Mouse (Mus musculus) liver, embryonic 14.5 days (tissue): ENCODE results near the gene Fam57b. TPM values are rescaled to one million over a fixed set of nuclear protein-coding genes. Genes with fewer than 3 reads are reported as not detected.
A peak's percentile ranks its signal among the peaks of the same experiment; 100 is the strongest.

Experiments
- ATAC-seq: fragments of 200-750 bp; cut with Nextera tagmentation; 2 replicates; pipeline ENCODE4 v1.8.0; 2017; ENCODE audit warnings: moderate number of reproducible peaks, mild to moderate bottlenecking, moderate library complexity; ENCODE audit not compliant: insufficient read depth
- DNase-seq, 3 experiments: peaks; one replicate each; pipeline ENCODE4 v3.0.0-alpha.2; 2012 to 2013; ENCODE audit warnings: low read depth in 3 of 3, low spot score in 3 of 3
- H3K27ac ChIP-seq: fragments of 300-500 bp; sonication (generic); 2 replicates; pipeline ENCODE4 v1.5.1; 2014; ENCODE audit warnings: moderate library complexity, mild to moderate bottlenecking, control low read depth, inconsistent platforms
- H3K27me3 ChIP-seq: fragments of 300-500 bp; sonication (generic); 2 replicates; pipeline ENCODE4 v1.6.1; 2014; ENCODE audit warnings: mild to moderate bottlenecking, low read length, moderate library complexity; ENCODE audit not compliant: control insufficient read depth, insufficient read depth
- H3K36me3 ChIP-seq: fragments of 300-500 bp; sonication (generic); replicated peaks from 2 replicates; pipeline ENCODE4 v1.6.1; 2014; ENCODE audit warnings: low read depth; ENCODE audit not compliant: control insufficient read depth, insufficient read depth
- H3K4me1 ChIP-seq, 2 experiments: fragments of 200-500 bp in 1 of 2; fragments of 300-500 bp in 1 of 2; sonication (generic) in 1 of 2; replicated peaks; 2 replicates each; pipeline ENCODE4 v1.6.1; 2012 to 2014; ENCODE audit warnings: antibody characterized with exemption in 1 of 2, inconsistent platforms in 1 of 2, low read length in 1 of 2; ENCODE audit not compliant: control insufficient read depth in 2 of 2, insufficient read depth in 2 of 2
- H3K4me2 ChIP-seq: fragments of 300-500 bp; sonication (generic); 2 replicates; pipeline ENCODE4 v1.6.1; 2014; ENCODE audit warnings: low read depth, mild to moderate bottlenecking, control low read depth, moderate library complexity
- H3K4me3 ChIP-seq, 2 experiments: fragments of 200-500 bp in 1 of 2; fragments of 300-500 bp in 1 of 2; sonication (generic) in 1 of 2; 2 replicates each; pipeline ENCODE4 v1.5.1; 2012 to 2014; ENCODE audit warnings: low read depth in 2 of 2, low read length in 2 of 2, mild to moderate bottlenecking in 2 of 2, control low read depth in 1 of 2, inconsistent platforms in 1 of 2, moderate library complexity in 1 of 2; ENCODE audit not compliant: insufficient read depth in 1 of 2
- H3K9ac ChIP-seq: fragments of 300-500 bp; sonication (generic); replicated peaks from 2 replicates; pipeline ENCODE4 v1.6.1; 2014; ENCODE audit warnings: mild to moderate bottlenecking, control low read depth, moderate library complexity
- H3K9me3 ChIP-seq: fragments of 300-500 bp; sonication (generic); 2 replicates; pipeline ENCODE4 v1.6.1; 2016; ENCODE audit warnings: low read length, mixed read lengths; ENCODE audit not compliant: control insufficient read depth
- CTCF ChIP-seq: IDR thresholded peaks from 2 replicates; pipeline ENCODE4 v1.5.1; 2016; ENCODE audit warnings: antibody characterized with exemption, low read depth, control low read depth
- EP300 ChIP-seq: IDR thresholded peaks from 2 replicates; pipeline ENCODE4 v1.6.1; 2016; ENCODE audit warnings: antibody characterized with exemption, low read depth
- WGBS: fragments of 180-500 bp; shearing (Covaris S2); extraction: QIAGEN DNeasy Blood & Tissue Kit; methylation state at CpG from one replicate; pipeline ENCODE4 v1.1.7; 2014; ENCODE audit not compliant: insufficient replicate concordance; 5-methylcytosine and 5-hydroxymethylcytosine counted together
- polyA plus RNA-seq, 2 experiments: library from polyadenylated mRNA; depleted of rRNA in 1 of 2; stranded (reverse) in 1 of 2; unstranded in 1 of 2; fragments of >200 nt; fragmentation: Nextera tagmentation in 1 of 2; extraction: Ambion mirVana in 1 of 2; gene quantifications; 2 replicates each; pipeline versions ENCODE4 v1.2.1 to v1.2.3; 2012 to 2014

Gene Fam57b
- polyA plus RNA-seq, 2 experiments = 0.19 TPM; not detected in 1

- Histone ChIP-seq H3K4me1 (peaks cover 14 to 42% of the 10 kb centered on the region in 2 experiments), H3K27me3 (no peaks in the 10 kb centered on the region), H3K4me2 (peak within 1 kb of the TSS; percentile 93), H3K9ac (peak within 1 kb of the TSS; percentile 78), H3K27ac (peak within 1 kb of the TSS; percentile 57), H3K9me3 (no peaks in the 10 kb centered on the region), H3K4me3 (peak within 1 kb of the TSS; percentile 73 to 74), H3K36me3 (no peaks in the 10 kb centered on the region)
- ATAC-seq (peak; percentile 81), DNase-seq (peak; percentile 85 to 89 (median 87))
- TF ChIP-seq CTCF (peak; percentile 86), EP300 (no peak)
- 2% methylated on average over 36 of the region's 38 CpGs for WGBS
Measured at GRCm38 (mm10) chr7:126759050-126759671, 38.3 kb upstream of the Fam57b start, which contains the start of gene Mapk3. TSS of gene Mapk3 (plus strand) at chr7:126759601.

GRCm38 (mm10) chr7:126759672-126760390, 37.6 kb upstream of the Fam57b start:
- Histone ChIP-seq H3K27ac (peak overlapping the region; percentile 57), H3K4me2 (peak overlapping the region; percentile 93), H3K27me3 (no peaks in the 10 kb centered on the region), H3K36me3 (no peaks in the 10 kb centered on the region), H3K4me1 (peaks cover 14 to 40% of the 10 kb centered on the region in 2 experiments), H3K4me3 (peak overlapping the region; percentile 73 to 74), H3K9ac (peak overlapping the region; percentile 78), H3K9me3 (no peaks in the 10 kb centered on the region)
- 2% methylated on average over 24 of the region's 24 CpGs for WGBS
- no peak for DNase-seq
- peak; percentile 31 for ATAC-seq
- no peak for TF ChIP-seq CTCF
- TF ChIP-seq EP300 = no peak

DNA sequence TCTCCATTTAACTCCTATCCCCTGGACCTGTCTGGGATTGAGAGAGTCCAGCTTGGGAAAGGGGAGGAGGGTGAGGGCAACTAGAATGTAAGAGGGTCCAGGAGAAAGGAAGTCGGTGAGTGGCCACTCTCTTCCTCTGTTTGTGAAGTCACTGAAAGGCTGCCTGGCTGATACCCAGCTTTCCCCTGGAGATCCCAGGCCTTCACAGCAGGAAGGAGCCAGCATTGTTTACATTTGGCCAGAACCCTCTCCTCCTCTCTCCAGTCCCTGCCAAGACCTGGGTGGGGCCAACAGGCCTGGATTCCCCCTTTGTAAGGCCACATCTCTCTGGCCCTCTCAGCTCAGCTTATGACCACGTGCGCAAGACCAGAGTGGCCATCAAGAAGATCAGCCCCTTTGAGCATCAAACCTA, 37.1 kb upstream of the Fam57b start:
- DNase-seq = no peak
- peak; percentile 2; the same call in 1 of the 2 replicates for ATAC-seq
- TF ChIP-seq CTCF (no peak), EP300 (no peak)
- Histone ChIP-seq H3K4me2 (peak overlapping the region; percentile 93), H3K36me3 (no peaks in the 10 kb centered on the region), H3K4me3 (peak overlapping the region; percentile 73 to 74), H3K27me3 (no peaks in the 10 kb centered on the region), H3K27ac (peak overlapping the region; percentile 57; the same call in 1 of the 2 replicates), H3K4me1 (peaks cover 14 to 42% of the 10 kb centered on the region in 2 experiments), H3K9me3 (no peaks in the 10 kb centered on the region), H3K9ac (peak overlapping the region; percentile 78)
- WGBS = 42% methylated on average over 3 of the region's 3 CpGs

GRCm38 (mm10) chr7:126760956-126761355, 36.5 kb upstream of the Fam57b start:
- no peak overlapping the region for H3K27ac ChIP-seq
- DNase-seq (no peak), ATAC-seq (no peak)
- H3K9ac ChIP-seq = no peak overlapping the region
- no peaks in the 10 kb centered on the region for H3K9me3 ChIP-seq
- no peaks in the 10 kb centered on the region for H3K27me3 ChIP-seq
- H3K4me1 ChIP-seq = peaks cover 14 to 46% of the 10 kb centered on the region in 2 experiments
- H3K36me3 ChIP-seq = no peaks in the 10 kb centered on the region
- TF ChIP-seq EP300 = no peak
- no peak for TF ChIP-seq CTCF
- no peak overlapping the region for H3K4me3 ChIP-seq
- WGBS = 44% methylated on average over 4 of the region's 4 CpGs
- H3K4me2 ChIP-seq = peak overlapping the region; percentile 93; the same call in 1 of the 2 replicates

DNA sequence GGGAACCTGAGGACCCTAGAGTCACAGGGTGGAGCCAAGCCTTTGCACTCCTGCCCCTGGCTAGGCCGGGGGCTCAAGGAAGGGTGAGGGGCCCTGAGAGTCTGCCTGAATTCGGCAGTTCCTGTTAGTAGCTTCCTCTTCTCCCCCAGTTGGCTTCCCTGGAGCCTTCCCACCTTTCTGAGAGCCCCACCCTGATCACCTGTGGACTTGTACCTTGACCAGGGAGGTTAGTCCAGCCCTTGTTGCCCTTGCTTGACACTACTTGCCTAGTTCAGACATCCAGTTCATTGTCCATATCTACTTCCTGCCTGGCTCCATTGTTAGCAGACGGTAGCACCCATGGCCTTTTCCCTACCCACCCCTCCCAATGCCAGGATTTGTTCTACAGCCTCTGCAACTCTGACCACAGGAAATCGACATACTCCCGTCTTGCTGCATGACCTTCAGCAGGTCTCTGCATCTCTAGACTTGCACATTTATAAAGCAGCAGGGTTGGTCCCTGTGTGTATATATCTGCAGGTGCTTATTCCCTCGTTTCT, 35.9 kb upstream of the Fam57b start:
- ATAC-seq = no peak
- H3K27ac ChIP-seq = no peak overlapping the region

More for the DNA sequence above, 35.9 kb upstream of the Fam57b start:
- TF ChIP-seq EP300 (no peak), CTCF (no peak)
- DNase-seq = no peak
- no peaks in the 10 kb centered on the region for H3K36me3 ChIP-seq
- H3K4me1 ChIP-seq = peaks cover 14 to 46% of the 10 kb centered on the region in 2 experiments
- H3K9ac ChIP-seq = no peak overlapping the region
- H3K9me3 ChIP-seq = no peaks in the 10 kb centered on the region
- peak overlapping the region; percentile 13; the same call in 1 of the 2 replicates for H3K4me2 ChIP-seq
- no peak overlapping the region for H3K4me3 ChIP-seq
- no peaks in the 10 kb centered on the region for H3K27me3 ChIP-seq
- 39% methylated on average over 6 of the region's 6 CpGs for WGBS
